Mouse (Mus musculus): ENCODE results near the gene 1700001L19Rik. TPM values are rescaled to one million over a fixed set of nuclear protein-coding genes. Genes with fewer than 3 reads are reported as not detected.

1700001L19Rik gene
- total RNA-seq (2021) (under 1 TPM in 1 of 2 experiments, not detected in 1; 0.20 TPM), polyA plus RNA-seq (2012; rRNA removed) (0.09 TPM in 1 of 2 replicates, not detected in the other)
- long read RNA-seq, partial matches to known transcripts = 0 of 1 reads
- long read RNA-seq, other reads (novel, unspliced or antisense) = 1 of 1 reads

GRCm38 (mm10) chr13:68597199-68597598 is at the start of gene 1700001L19Rik:
1700001L19Rik (plus strand) TSS chr13:68597421.
- no peak for DNase-seq

GRCm38 (mm10) chr13:68553391-68553790 is 43.8 kb upstream of the 1700001L19Rik start:
- DNase-seq = peak; percentile 18

GRCm38 (mm10) chr13:68568110-68568509 is 29.1 kb upstream of the 1700001L19Rik start:
- DNase-seq = no peak

GRCm38 (mm10) chr13:68568548-68568947 is 28.7 kb upstream of the 1700001L19Rik start:
- DNase-seq = no peak

DNA sequence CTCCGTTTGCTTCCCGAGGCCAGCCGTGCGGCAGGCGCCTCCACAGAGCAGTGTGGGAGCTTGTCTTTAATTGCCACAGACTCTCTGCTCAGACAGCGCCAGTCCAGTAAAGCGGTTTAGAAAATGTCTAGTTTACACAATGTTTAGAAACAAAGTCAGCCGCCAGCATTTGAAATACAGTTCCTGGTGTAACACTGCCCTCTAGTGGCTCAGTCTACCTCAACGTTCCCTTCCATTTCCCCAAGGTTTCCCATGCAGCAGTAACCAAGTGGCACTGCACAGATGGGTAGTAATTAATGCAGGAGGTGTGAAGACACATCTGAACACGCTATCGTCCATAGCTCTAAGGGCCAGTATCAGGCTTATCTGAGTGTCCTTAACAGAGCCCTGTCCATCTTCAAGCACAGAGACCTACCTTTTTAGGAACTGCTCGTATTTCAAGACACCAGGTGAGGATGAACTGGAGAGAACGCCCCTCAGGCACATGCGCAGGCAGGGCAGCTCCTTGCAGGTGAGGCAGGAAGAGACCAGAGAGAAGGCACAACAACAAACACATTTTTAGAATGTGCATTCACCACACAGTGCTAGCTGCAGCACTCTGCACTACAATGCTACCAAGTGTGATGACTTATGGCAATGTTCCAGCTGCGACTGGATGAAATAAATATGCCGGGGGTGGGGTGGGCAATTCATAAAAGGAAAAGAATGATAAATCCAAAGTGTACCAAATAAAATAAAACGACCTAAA is 27.5 kb upstream of the 1700001L19Rik start:
- DNase-seq = peak; percentile 40

DNA sequence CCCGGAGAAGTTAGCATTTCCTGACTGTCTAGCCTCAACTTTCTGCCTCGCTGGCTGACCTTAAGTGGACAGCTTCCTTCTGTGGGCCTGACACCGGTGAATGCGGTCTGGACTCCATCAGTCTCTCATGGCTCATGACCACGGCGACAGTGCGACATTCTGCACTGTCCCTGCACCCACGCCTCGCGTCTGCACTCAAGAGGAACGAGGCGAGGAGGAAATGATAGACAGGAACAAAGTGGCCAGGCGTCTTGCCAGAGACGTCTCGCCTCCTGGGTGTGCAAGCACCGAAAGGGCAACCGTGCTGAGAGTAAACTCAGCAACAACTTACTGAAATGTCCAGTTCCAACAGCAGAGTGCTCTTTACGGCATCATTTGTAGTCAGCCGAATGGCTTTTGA is 25.0 kb upstream of the 1700001L19Rik start:
- no peak for DNase-seq

DNA sequence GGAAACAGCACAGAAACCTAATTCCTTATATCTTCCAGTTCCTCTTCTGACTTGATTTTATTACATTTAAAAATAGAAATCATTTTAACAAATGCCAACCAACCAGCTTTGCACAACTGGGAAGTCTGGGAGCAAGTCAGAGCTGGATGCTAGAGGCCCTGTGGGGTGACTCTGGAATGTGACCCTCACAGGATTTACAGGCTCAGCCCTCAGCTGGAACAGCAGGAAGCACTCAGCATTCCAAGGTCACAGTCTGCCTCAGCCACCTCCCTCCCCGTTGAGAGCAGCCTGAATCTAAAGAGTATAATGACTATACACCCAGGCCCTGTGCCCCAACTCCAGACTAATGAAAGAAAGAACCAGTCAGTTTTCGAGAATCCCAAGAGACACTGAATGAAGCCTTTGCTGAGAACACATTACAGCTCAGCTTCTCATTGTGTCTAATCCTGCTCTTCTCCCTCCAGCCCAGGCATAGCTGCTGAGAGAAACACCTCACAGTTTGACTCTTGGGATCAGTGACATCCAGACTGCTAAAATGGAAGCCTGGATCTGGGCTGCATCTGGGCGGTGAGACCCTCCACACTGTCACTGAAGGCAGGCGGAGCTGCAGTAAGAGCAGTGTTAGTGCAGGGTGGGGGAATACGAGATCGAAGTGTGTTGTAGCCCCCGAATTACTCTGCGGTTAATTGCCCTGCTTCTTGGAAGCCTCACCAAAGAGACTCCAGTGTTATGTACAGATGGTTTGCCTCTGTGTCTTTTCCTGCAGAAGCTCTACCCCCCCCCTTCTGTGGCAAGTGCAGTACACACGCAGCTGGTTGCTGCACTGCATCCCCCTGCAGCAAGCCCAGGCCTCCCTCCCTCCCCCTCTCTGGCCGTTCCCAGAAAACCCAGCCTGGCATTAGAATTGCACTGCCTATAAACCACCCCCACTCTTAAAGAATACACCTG is 24.0 kb upstream of the 1700001L19Rik start:
- peak; percentile 64 for DNase-seq

GRCm38 (mm10) chr13:68574398-68574797 is 22.8 kb upstream of the 1700001L19Rik start:
- DNase-seq = no peak

DNA sequence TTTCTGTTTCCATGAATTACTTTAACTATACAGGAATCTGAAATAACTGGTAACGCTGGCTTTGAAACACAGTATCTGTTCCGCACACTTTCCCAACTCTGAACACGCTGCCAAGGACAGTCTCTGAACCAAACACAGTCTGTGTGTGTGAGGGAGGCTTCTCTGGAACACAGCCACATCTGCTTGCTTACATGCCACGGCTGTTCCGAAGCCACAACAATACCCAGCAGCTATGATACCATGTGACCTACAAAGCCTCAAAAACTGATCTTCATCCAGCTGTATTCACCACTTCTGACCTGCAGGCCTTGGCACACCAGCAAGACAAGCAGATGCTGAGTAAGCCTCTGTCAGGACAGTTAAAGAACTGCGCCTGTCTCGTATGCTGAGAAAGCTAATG is 19.3 kb upstream of the 1700001L19Rik start:
- DNase-seq = peak; percentile 74

DNA sequence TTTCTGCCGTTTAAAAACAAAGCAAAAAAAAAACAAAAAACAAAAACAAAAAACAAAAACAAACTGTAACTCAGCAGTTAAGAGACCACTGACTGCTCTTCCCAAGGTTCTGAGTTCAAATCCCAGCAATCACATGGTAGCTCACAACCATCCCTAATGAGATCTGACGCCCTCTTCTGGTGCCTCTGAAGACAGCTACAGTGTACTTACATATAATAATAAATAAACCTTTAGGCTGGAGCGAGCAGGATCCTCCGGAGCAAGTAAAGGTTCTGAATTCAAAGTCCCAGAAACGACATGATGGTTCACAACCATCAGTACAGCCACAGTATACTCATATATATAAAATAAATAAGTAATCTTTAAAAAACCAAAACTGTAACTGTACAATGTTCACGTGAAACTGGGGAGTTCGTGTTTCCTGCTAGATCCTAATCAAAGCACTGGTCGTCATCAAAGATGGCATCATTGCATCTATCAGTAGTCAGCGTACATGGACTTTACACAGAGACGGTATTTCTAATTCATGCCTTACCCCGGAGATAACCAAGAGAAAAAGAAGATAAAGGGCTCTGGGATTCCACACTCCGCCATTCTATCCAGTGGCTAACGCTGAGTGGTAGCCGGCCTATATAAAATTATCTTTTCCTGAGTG is 16.0 kb upstream of the 1700001L19Rik start:
- no peak for DNase-seq

- peak; percentile 99 for DNase-seq
Observed at GRCm38 (mm10) chr13:68581747-68582516, 15.3 kb upstream of the 1700001L19Rik start, which contains the start of the genes Mtrr and Fastkd3. Mtrr (minus strand) TSS chr13:68582149. Fastkd3 (plus strand) TSS chr13:68582234.

DNA sequence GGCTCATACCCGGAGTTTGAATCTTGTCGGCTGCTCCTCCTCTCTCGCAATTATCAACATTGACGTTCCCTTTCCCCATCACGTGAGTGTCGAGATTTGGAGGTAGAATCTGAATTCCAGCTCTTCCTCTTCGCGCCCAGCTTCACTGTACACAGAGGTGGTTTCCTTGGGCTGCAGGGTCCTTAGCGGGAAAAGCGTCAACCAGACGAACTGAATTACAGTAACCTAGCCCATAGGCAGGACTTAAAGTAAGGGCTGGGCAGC is 14.8 kb upstream of the 1700001L19Rik start:
- no peak for DNase-seq

DNA sequence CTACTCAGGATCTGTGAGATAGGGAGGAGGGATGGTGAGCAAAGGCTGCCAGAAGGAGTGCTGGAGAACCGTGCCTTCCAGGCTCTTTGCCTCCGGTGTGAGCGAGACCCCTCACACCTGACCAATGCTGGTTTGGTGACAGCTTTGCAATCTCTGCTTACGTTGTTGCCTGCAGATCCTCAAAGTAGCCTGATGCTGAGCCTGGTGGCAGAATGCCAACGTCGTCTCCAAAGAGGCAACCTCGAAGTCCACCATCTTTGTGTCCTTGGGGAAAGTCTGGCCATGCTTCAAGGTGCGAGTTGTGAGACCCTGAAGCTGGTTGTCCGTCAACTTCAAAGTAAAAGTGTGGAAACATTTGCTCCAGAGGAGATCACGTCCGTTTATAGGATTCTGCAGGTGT is 13.3 kb upstream of the 1700001L19Rik start:
- no peak for DNase-seq

DNA sequence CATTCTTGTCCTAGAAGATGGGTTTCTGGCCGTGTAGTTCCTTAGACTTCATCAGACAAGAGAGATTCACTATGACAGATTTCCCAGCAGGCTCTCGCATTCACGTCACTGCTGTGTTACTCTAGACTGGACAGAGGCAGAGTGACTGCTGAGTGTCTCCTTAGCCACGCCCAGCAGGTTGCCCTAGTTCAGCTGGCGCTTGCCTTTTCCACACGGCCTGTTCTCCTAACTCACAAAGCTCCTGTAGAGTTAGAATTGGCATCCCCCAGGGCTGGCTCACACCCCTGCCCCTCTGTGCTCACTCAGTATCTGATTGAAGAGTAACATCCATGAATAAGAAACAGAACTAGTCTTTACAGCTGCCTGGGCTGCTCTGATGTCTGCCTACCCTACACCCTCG is 11.8 kb upstream of the 1700001L19Rik start:
- no peak for DNase-seq

- no peak for DNase-seq
Observed at GRCm38 (mm10) chr13:68588352-68588751, 8.9 kb upstream of the 1700001L19Rik start.

GRCm38 (mm10) chr13:68593797-68594196 is 3.4 kb upstream of the 1700001L19Rik start:
- DNase-seq = no peak

GRCm38 (mm10) chr13:68597667-68598066 is 446 bp downstream of the 1700001L19Rik start:
- DNase-seq = no peak

DNA sequence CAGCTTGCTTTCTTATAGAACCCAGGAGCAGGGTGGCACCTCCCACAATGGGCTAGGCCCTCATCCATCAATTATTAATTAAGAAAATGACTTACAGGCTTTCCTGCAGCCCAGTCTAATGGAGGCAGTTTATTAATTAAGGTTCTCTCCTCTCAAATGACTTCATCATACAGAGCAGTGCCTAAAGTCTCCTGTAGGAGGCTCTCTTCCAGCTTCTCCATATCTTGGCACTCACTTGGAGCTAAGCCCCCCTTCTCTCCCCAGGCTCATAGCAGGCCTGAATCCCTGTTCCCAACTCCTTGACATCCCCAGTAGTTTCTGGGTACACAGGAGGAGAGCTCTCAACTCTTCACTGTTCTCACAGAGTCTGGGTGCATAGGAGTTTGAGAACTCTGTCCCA is 1.7 kb downstream of the 1700001L19Rik start:
- no peak for DNase-seq

DNA sequence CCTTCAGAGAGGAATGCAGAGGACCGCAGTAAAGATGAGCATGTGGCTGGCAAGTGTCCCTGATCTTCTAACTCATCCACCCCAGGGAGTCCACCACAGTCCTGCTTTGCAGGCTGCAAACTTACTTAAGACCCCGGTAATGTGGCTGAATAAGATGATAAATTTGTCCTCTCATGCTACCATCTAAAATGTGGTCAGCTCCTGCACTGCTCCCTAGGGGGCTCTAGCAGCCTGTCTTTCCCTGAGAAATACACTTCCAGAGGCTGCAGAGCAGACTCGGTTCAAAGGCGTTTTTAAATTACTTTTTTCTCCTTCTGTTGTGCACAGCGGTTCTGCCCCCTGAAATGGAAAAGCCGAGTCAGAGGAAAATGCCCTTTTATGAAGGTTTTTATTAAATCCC is 4.0 kb downstream of the 1700001L19Rik start:
- peak; percentile 32 for DNase-seq

DNA sequence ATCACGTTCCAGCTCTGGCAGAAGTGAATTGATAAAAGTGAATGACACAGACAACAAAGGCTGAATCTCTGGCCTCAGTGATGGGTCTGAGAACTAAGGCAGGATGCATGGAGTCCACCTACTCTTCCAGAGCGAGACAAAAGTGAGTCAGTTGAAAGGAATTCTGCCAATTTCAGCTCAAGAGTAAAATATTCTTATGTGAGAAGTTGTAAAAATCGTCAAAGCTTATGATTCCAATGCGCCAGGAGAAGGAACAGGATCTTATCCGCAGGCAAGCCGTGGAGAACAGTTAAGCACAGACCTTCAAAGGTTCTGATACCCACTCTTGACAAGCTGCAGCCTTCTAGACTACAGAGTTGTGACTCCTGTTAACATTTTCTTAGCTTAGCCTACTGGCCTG is 5.9 kb downstream of the 1700001L19Rik start:
- no peak for DNase-seq

DNA sequence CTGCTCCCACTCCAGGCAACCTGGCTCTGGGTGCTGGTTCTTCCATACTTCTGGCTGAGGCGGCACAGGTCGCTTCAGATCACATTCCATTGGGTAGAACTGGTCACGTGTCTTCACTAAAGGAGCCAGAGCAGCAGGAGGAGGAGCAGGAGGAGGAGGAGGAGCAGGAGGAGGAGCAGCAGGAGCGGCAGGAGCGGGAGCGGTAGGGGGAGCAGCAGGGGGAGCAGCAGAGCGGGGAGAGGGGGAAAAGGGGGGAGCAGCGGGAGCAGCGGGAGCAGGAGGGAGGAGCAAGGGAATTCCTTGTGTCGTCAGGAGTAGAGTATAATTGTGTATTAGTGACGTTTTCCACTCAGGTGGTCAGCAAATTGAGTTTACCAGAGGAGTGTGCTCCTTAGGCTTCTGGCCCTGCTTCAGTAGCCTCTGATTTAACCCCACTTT is 8.5 kb downstream of the 1700001L19Rik start:
- peak; percentile 61 for DNase-seq
